Mouse (Mus musculus) MEL (cell line): ENCODE measurements around the gene Pard3b. TPM values are rescaled to one million over a fixed set of nuclear protein-coding genes. Genes with fewer than 3 reads are reported as not detected.

Experiments
- DNase-seq: peaks from one replicate; pipeline ENCODE4 v3.0.0; 2011; ENCODE audit warnings: low read depth, low spot score
- H3K27ac ChIP-seq: 2 replicates; pipeline ENCODE4 v1.5.1; 2012; ENCODE audit warnings: low read depth, mild to moderate bottlenecking, control low read depth, low read length, moderate library complexity; ENCODE audit not compliant: control insufficient read depth
- H3K27me3 ChIP-seq, 2 experiments: fragments of 150-350 bp in 1 of 2; sonication (generic) in 1 of 2; 2 replicates each; pipeline ENCODE4 v1.6.1; 2012; ENCODE audit warnings: low read length in 2 of 2, mild to moderate bottlenecking in 2 of 2, improper control_type of control experiment in 1 of 2, moderate library complexity in 1 of 2; ENCODE audit not compliant: insufficient read depth in 2 of 2, control insufficient read depth in 1 of 2
- H3K36me3 ChIP-seq, 2 experiments: 2 replicates each; pipeline ENCODE4 v1.6.1; 2012 to 2014; ENCODE audit warnings: low read length in 2 of 2, improper control_type of control experiment in 1 of 2, inconsistent platforms in 1 of 2, mild to moderate bottlenecking in 1 of 2; ENCODE audit not compliant: insufficient read depth in 2 of 2, control insufficient read depth in 1 of 2
- H3K4me1 ChIP-seq, 2 experiments: fragments of 150-350 bp in 1 of 2; sonication (generic) in 1 of 2; 2 replicates each; pipeline ENCODE4 v1.6.1; 2012; ENCODE audit warnings: low read length in 2 of 2, improper control_type of control experiment in 1 of 2, mild to moderate bottlenecking in 1 of 2; ENCODE audit not compliant: insufficient read depth in 2 of 2, control insufficient read depth in 1 of 2
- H3K4me3 ChIP-seq, 2 experiments: fragments of 150-350 bp in 1 of 2; sonication (generic) in 1 of 2; 2 replicates each; pipeline ENCODE4 v1.5.1; 2012; ENCODE audit warnings: low read depth in 2 of 2, low read length in 2 of 2, mild to moderate bottlenecking in 2 of 2, moderate library complexity in 2 of 2, control low read depth in 1 of 2, improper control_type of control experiment in 1 of 2; ENCODE audit not compliant: control insufficient read depth in 1 of 2, insufficient read depth in 1 of 2
- H3K79me2 ChIP-seq: 2 replicates; pipeline ENCODE4 v1.6.1; 2012; ENCODE audit warnings: mild to moderate bottlenecking, low read length, moderate library complexity; ENCODE audit not compliant: control insufficient read depth, poor library complexity, insufficient read depth
- H3K9ac ChIP-seq: 2 replicates; pipeline ENCODE4 v1.6.1; 2012; ENCODE audit warnings: low read depth, mild to moderate bottlenecking, control low read depth, low read length, moderate library complexity; ENCODE audit not compliant: control insufficient read depth, poor library complexity, severe bottlenecking
- H3K9me3 ChIP-seq: fragments of 150-350 bp; sonication (generic); replicated peaks from 2 replicates; pipeline ENCODE4 v1.6.1; 2012; ENCODE audit warnings: mild to moderate bottlenecking, low read length, improper control_type of control experiment, moderate library complexity; ENCODE audit not compliant: insufficient read depth
- ETS1 ChIP-seq: IDR thresholded peaks from 2 replicates; pipeline ENCODE4 v1.6.1; 2012; ENCODE audit warnings: low read depth, mild to moderate bottlenecking, inconsistent platforms, low read length, improper control_type of control experiment, moderate library complexity
- GABPA ChIP-seq: IDR thresholded peaks from 2 replicates; pipeline ENCODE4 v1.6.1; 2012; ENCODE audit warnings: low read depth, mild to moderate bottlenecking, inconsistent platforms, low read length, improper control_type of control experiment, moderate library complexity
- GATA1 ChIP-seq: IDR thresholded peaks from 2 replicates; pipeline ENCODE4 v1.6.1; 2011; ENCODE audit warnings: low read depth, low read length, improper control_type of control experiment
- JUND ChIP-seq: IDR thresholded peaks from 2 replicates; pipeline ENCODE4 v1.6.1; 2011; ENCODE audit warnings: low read depth, mild to moderate bottlenecking, improper control_type of control experiment, low read length
- MAFK ChIP-seq: IDR thresholded peaks from 2 replicates; pipeline ENCODE4 v1.6.1; 2011; ENCODE audit warnings: low read depth, mild to moderate bottlenecking, low read length, improper control_type of control experiment, borderline replicate concordance
- MYB ChIP-seq: IDR thresholded peaks from 2 replicates; pipeline ENCODE4 v1.6.1; 2011; ENCODE audit warnings: mild to moderate bottlenecking, low read depth, low read length, improper control_type of control experiment
- MYC ChIP-seq: IDR thresholded peaks from 2 replicates; pipeline ENCODE4 v1.6.1; 2011; ENCODE audit warnings: low read depth, mild to moderate bottlenecking, low read length, improper control_type of control experiment, moderate library complexity
- NELFE ChIP-seq: IDR thresholded peaks from 2 replicates; pipeline ENCODE4 v1.6.1; 2011; ENCODE audit warnings: low read depth, low read length, improper control_type of control experiment
- NRF1 ChIP-seq: IDR thresholded peaks from 2 replicates; pipeline ENCODE4 v1.6.1; 2014; ENCODE audit warnings: low read depth, mild to moderate bottlenecking, inconsistent platforms, low read length, improper control_type of control experiment, moderate library complexity; ENCODE audit not compliant: poor library complexity, insufficient read depth, severe bottlenecking
- POLR2A ChIP-seq, 2 experiments: IDR thresholded peaks; 2 replicates each; pipeline ENCODE4 v1.6.1; 2011 to 2012; ENCODE audit warnings: low read length in 2 of 2, mild to moderate bottlenecking in 2 of 2, control low read depth in 1 of 2, improper control_type of control experiment in 1 of 2, low read depth in 1 of 2, moderate library complexity in 1 of 2; ENCODE audit not compliant: control insufficient read depth in 1 of 2, insufficient read depth in 1 of 2, poor library complexity in 1 of 2
- POLR2AphosphoS2 ChIP-seq: IDR thresholded peaks from 2 replicates; pipeline ENCODE4 v1.6.1; 2011; ENCODE audit warnings: low read length, improper control_type of control experiment
- POLR2AphosphoS5 ChIP-seq: IDR thresholded peaks from 2 replicates; pipeline ENCODE4 v1.6.1; 2012; ENCODE audit warnings: low read depth, borderline replicate concordance, mild to moderate bottlenecking, inconsistent platforms, low read length, moderate library complexity, mixed read lengths
- RCOR1 ChIP-seq: IDR thresholded peaks from 2 replicates; pipeline ENCODE4 v1.6.1; 2012; ENCODE audit warnings: low read depth, mild to moderate bottlenecking, inconsistent platforms, low read length, improper control_type of control experiment
- SIN3A ChIP-seq: IDR thresholded peaks from 2 replicates; pipeline ENCODE4 v1.6.1; 2012; ENCODE audit warnings: low read length, improper control_type of control experiment, inconsistent platforms
- SMC3 ChIP-seq: IDR thresholded peaks from 2 replicates; pipeline ENCODE4 v1.6.1; 2011; ENCODE audit warnings: low read depth, low read length, improper control_type of control experiment
- TBP ChIP-seq: IDR thresholded peaks from 2 replicates; pipeline ENCODE4 v1.8.0; 2011; ENCODE audit warnings: low read depth, low read length, improper control_type of control experiment
- TCF12 ChIP-seq: IDR thresholded peaks from 2 replicates; pipeline ENCODE4 v1.6.1; 2014; ENCODE audit warnings: low read depth, mild to moderate bottlenecking, inconsistent platforms, low read length, improper control_type of control experiment, moderate library complexity
- UBTF ChIP-seq: IDR thresholded peaks from 2 replicates; pipeline ENCODE4 v1.6.1; 2012; ENCODE audit warnings: low read depth, mild to moderate bottlenecking, inconsistent platforms, low read length, improper control_type of control experiment, moderate library complexity, borderline replicate concordance; ENCODE audit not compliant: insufficient read depth
- USF1 ChIP-seq: IDR thresholded peaks from 2 replicates; pipeline ENCODE4 v1.6.1; 2014; ENCODE audit warnings: low read depth, mild to moderate bottlenecking, inconsistent platforms, low read length, improper control_type of control experiment, moderate library complexity
- USF2 ChIP-seq, 2 experiments: IDR thresholded peaks; 2 replicates each; pipeline ENCODE4 v1.6.1; 2011 to 2012; ENCODE audit warnings: improper control_type of control experiment in 2 of 2, low read length in 2 of 2, borderline replicate concordance in 1 of 2, inconsistent platforms in 1 of 2, low read depth in 1 of 2, mild to moderate bottlenecking in 1 of 2; ENCODE audit not compliant: insufficient read depth in 1 of 2
- ZMIZ1 ChIP-seq: IDR thresholded peaks from 2 replicates; pipeline ENCODE4 v1.6.1; 2012; ENCODE audit warnings: low read depth, mild to moderate bottlenecking, inconsistent platforms, low read length, improper control_type of control experiment, moderate library complexity
- ZNF384 ChIP-seq: IDR thresholded peaks from 2 replicates; pipeline ENCODE4 v1.6.1; 2012; ENCODE audit warnings: low read depth, mild to moderate bottlenecking, inconsistent platforms, low read length, improper control_type of control experiment
- polyA plus RNA-seq, 2 experiments: library from polyadenylated mRNA; stranded (reverse) in 1 of 2; unstranded in 1 of 2; fragments of >175 nt in 1 of 2; fragments of >200 nt in 1 of 2; gene quantifications; 2 replicates each; pipeline versions ENCODE4 v1.2.1 to v1.2.4; 2012; ENCODE audit warnings: low replicate concordance in 2 of 2, low read depth in 1 of 2; ENCODE audit not compliant: insufficient read length in 2 of 2, insufficient read depth in 1 of 2, missing spikeins in 1 of 2
- total RNA-seq: library from RNA; depleted of rRNA; stranded (reverse); fragments of 300-350 nt; gene quantifications from 2 replicates; pipeline ENCODE4 v1.2.3, GENCODE M21; 2012

Pard3b gene
- total and polyA plus RNA-seq, 3 experiments, result not detected

GRCm38 (mm10) chr1:62679466-62679865, 1040.8 kb downstream of the Pard3b start:
- Histone ChIP-seq H3K79me2 (no peaks in the 10 kb centered on the region), H3K9me3 (no peaks in the 10 kb centered on the region)
- TF ChIP-seq ZMIZ1, result no peak
- TF ChIP-seq ETS1, result no peak
- no peak for TF ChIP-seq ZNF384
- TF ChIP-seq MYB, result no peak
- no peak for TF ChIP-seq POLR2A (IDR thresholded peaks at IDR 0.05; ENCODE audit: control insufficient read depth in 1 of 2, insufficient read depth in 1 of 2, low read depth in 1 of 2, low read length in 2 of 2, poor library complexity in 1 of 2)
- no peak for TF ChIP-seq SIN3A
- TF ChIP-seq SMC3, result no peak
- no peak for TF ChIP-seq UBTF
- no peak for TF ChIP-seq USF2 (IDR thresholded peaks at IDR 0.05; ENCODE audit: borderline replicate concordance in 1 of 2, insufficient read depth in 1 of 2, low read depth in 1 of 2, low read length in 2 of 2)
- TF ChIP-seq RCOR1, result no peak
- no peak for TF ChIP-seq NELFE
- TF ChIP-seq POLR2AphosphoS5, result no peak
- no peak for TF ChIP-seq MAFK
- TF ChIP-seq POLR2AphosphoS2, result no peak
- TF ChIP-seq NRF1, result no peak
- TF ChIP-seq TCF12, result no peak
- no peak for TF ChIP-seq GATA1
- no peak for TF ChIP-seq TBP
- no peak for TF ChIP-seq MYC
- TF ChIP-seq, all 39 proteins: peak for 0
- Histone ChIP-seq H3K4me1 (no peaks in the 10 kb centered on the region), H3K9ac (no peak overlapping the region), H3K27me3 (no peaks in the 10 kb centered on the region), H3K36me3 (no peaks in the 10 kb centered on the region), H3K27ac (no peak overlapping the region), H3K4me3 (no peak overlapping the region)
- DNase-seq, result no peak

GRCm38 (mm10) chr1:62682456-62683385, 1044.1 kb downstream of the Pard3b start:
- Histone ChIP-seq H3K9ac (no peak overlapping the region), H3K4me1 (no peaks in the 10 kb centered on the region), H3K36me3 (no peaks in the 10 kb centered on the region), H3K27ac (no peak overlapping the region)
- TF ChIP-seq MAFK, result no peak
- TF ChIP-seq GATA1, result no peak
- TF ChIP-seq MYB, result no peak
- no peak for TF ChIP-seq ZNF384
- no peak for TF ChIP-seq RCOR1
- TF ChIP-seq GABPA, result no peak
- TF ChIP-seq JUND, result no peak
- no peak for TF ChIP-seq POLR2AphosphoS5
- TF ChIP-seq USF1, result no peak
- TF ChIP-seq NELFE, result no peak
- TF ChIP-seq, all 39 proteins: peak for 0
- no peaks in the 10 kb centered on the region for H3K9me3 ChIP-seq
- DNase-seq, result no peak
- H3K79me2 ChIP-seq, result no peaks in the 10 kb centered on the region
- H3K4me3 ChIP-seq, result no peak overlapping the region
- H3K27me3 ChIP-seq, result no peaks in the 10 kb centered on the region
